Mouse (Mus musculus): Measurements from ENCODE around the gene Akap6.

GRCm38 (mm10) chr12:52702368-52702967 is 3.3 kb downstream of the Akap6 start:
- TF ChIP-seq POLR2A (IDR thresholded peaks at IDR 0.05; ENCODE audit: borderline replicate concordance, insufficient read depth, low read length) (no peak), CTCF (IDR thresholded peaks at IDR 0.05; ENCODE audit: borderline replicate concordance, insufficient read depth, low read depth, low read length) (no peak)
